Mouse (Mus musculus) heart, postnatal 4 days (tissue): ENCODE results near the gene Gm3238. TPM values are rescaled to one million over a fixed set of nuclear protein-coding genes. Genes with fewer than 3 reads are reported as not detected.
"Not testable (repeated sequence)": the region's sequence is repeated elsewhere in the genome, so short reads cannot be mapped to it uniquely, and the experiment has no call there.

Source experiments
- DNase-seq: peaks from one replicate; pipeline ENCODE4 v3.0.0; 2021
- total RNA-seq, 2 experiments: library from RNA; stranded (reverse); gene quantifications; 2 replicates each; pipeline ENCODE4 v1.2.3; 2021

The Gm3238 gene
- total RNA-seq, 2 experiments from 2014 or later: not detected

GRCm38 (mm10) chr10:77741924-77742688 is 29.0 kb downstream of the Gm3238 start, which contains the start of gene Gm18596:
Gene Gm18596 (minus strand): TSS chr10:77742638.
- DNase-seq: not testable (repeated sequence)

GRCm38 (mm10) chr10:77738929-77739328 is 32.2 kb downstream of the Gm3238 start:
- no peak for DNase-seq

- DNase-seq: no peak
These were observed 35.2 kb downstream of the Gm3238 start for GRCm38 (mm10) chr10:77735928-77736327.

GRCm38 (mm10) chr10:77729241-77729640 is 41.9 kb downstream of the Gm3238 start:
- DNase-seq: no peak

GRCm38 (mm10) chr10:77728280-77728679 is 42.8 kb downstream of the Gm3238 start:
- no peak for DNase-seq

GRCm38 (mm10) chr10:77726186-77726585 is 44.9 kb downstream of the Gm3238 start, which contains the start of gene Gm10100:
Gene Gm10100 (plus strand): TSS chr10:77726486.
- no peak for DNase-seq

- DNase-seq: no peak
These were observed 46.3 kb downstream of the Gm3238 start for GRCm38 (mm10) chr10:77724855-77725254.

Other genes starting within 250 kb of the Gm3238 start
- 1 to 10 TPM; 2.0 to 2.5 TPM for gene Itgb2, start 241.1 kb downstream of the Gm3238 start, total RNA-seq
- gene Pttg1ip, start 189.6 kb downstream of the Gm3238 start, total RNA-seq: 100 to 1,000 TPM; 113 to 119 TPM
- gene Sumo3, start 165.2 kb downstream of the Gm3238 start, total RNA-seq: 10 to 100 TPM; 90.9 to 97.9 TPM
- 10 to 100 TPM; 15.9 to 20.8 TPM for gene Gm49325, start 165.1 kb downstream of the Gm3238 start, total RNA-seq
- gene Ube2g2, start 149.1 kb downstream of the Gm3238 start, total RNA-seq: 10 to 100 TPM; 56.1 to 63.8 TPM
- not detected for gene Tspear, start 84.8 kb downstream of the Gm3238 start, total RNA-seq
- not detected for gene Gm19402, start 80.6 kb downstream of the Gm3238 start, total RNA-seq
- not detected for gene Gm9508, start 74.1 kb downstream of the Gm3238 start, total RNA-seq
- gene Gm10272, start 64.7 kb downstream of the Gm3238 start, total RNA-seq: not detected
- not detected for gene Gm10024, start 59.9 kb downstream of the Gm3238 start, total RNA-seq
- gene Gm10142, start 55.5 kb downstream of the Gm3238 start, total RNA-seq: not detected
- gene Krtap12-1, start 50.7 kb downstream of the Gm3238 start, total RNA-seq: not detected
- not detected for gene Gm10100, start 44.8 kb downstream of the Gm3238 start, total RNA-seq
- not detected for gene Gm18596, start 28.7 kb downstream of the Gm3238 start, total RNA-seq
- gene Gm9736, start 20.0 kb downstream of the Gm3238 start, total RNA-seq: not detected
- not detected for gene Gm3233, start 11.6 kb downstream of the Gm3238 start, total RNA-seq
- gene Gm7138, start 5.6 kb upstream of the Gm3238 start, total RNA-seq: not detected
- gene Gm3250, start 11.2 kb upstream of the Gm3238 start, total RNA-seq: not detected
- not detected for gene Gm7137, start 16.9 kb upstream of the Gm3238 start, total RNA-seq
- gene Gm9639, start 23.8 kb upstream of the Gm3238 start, total RNA-seq: not detected
- gene Gm19668, start 27.8 kb upstream of the Gm3238 start, total RNA-seq: not detected
- not detected for gene Gm9507, start 40.5 kb upstream of the Gm3238 start, total RNA-seq
- not detected for gene Gm2696, start 43.4 kb upstream of the Gm3238 start, total RNA-seq
- gene Krtap10-4, start 55.8 kb upstream of the Gm3238 start, total RNA-seq: not detected
- not detected for gene Krtap10-10, start 64.6 kb upstream of the Gm3238 start, total RNA-seq
- not detected for gene Gm36176, start 75.5 kb upstream of the Gm3238 start, total RNA-seq
- not detected for gene Gm10318, start 81.5 kb upstream of the Gm3238 start, total RNA-seq
- gene Gm3285, start 90.7 kb upstream of the Gm3238 start, total RNA-seq: not detected
- gene Lrrc3, start 131.2 kb upstream of the Gm3238 start, total RNA-seq: 1 to 10 TPM; 1.6 to 1.8 TPM
- 1 to 10 TPM in 1 of 2 experiments, under 1 TPM in 1; 0.33 to 1.0 TPM for gene Trpm2, start 199.2 kb upstream of the Gm3238 start, total RNA-seq
- gene 1810043G02Rik, start 207.2 kb upstream of the Gm3238 start, total RNA-seq: 10 to 100 TPM; 10.5 to 12.6 TPM
- gene Pfkl, start 238.8 kb upstream of the Gm3238 start, total RNA-seq: 100 to 1,000 TPM; 118 to 133 TPM